22 mouse cellular contexts compared by ENCODE assay signal in genomic region chr14:30735810-30736209, GRCm38 (mm10). TPM values are rescaled to one million over a fixed set of nuclear protein-coding genes. Genes with fewer than 3 reads are reported as not detected.
DNase-seq lines count a peak whose midpoint lies in the region; ATAC-seq lines count a peak whose summit lies in the region.
"Had no signal": no experiment of that assay in that cellular context is flagged by ENCODE, and none has a peak within 500 bp of the region (broad histone marks: within the 10 kb centered on the region; RNA-seq: fewer than 3 reads in every experiment).

No protein-coding gene starts in this region.

- ATAC-seq in megakaryocyte, adult 5-6 weeks (ENCODE audit: poor library complexity, severe bottlenecking): no peak
- peak; percentile 61 for ATAC-seq in CD4-positive, CD25-positive, alpha-beta regulatory T cell, adult 4 months
- peak; percentile 30; the same call in 1 of the 2 replicates for ATAC-seq in megakaryocyte-erythroid progenitor cell, adult 5-6 weeks (replicated peaks; ENCODE audit: low FRiP score, low TSS enrichment, poor library complexity, severe bottlenecking)
- ATAC-seq: forebrain, embryonic 14.5 days; forebrain, postnatal 0 days; Patski had no signal

- H3K36me3 ChIP-seq in megakaryocyte, embryonic 14.5 days (replicated peaks; ENCODE audit: low read length): peaks cover 12% of the 10 kb centered on the region
- H3K36me3 ChIP-seq: hindbrain, embryonic 12.5 days; hindbrain, embryonic 15.5 days had no signal

- peaks cover 39% of the 10 kb centered on the region for H3K4me1 ChIP-seq in megakaryocyte, embryonic 14.5 days
- H3K4me1 ChIP-seq: hindbrain, embryonic 15.5 days had no signal

- no peaks in the 10 kb centered on the region for H3K9me3 ChIP-seq in megakaryocyte, embryonic 14.5 days
- H3K9me3 ChIP-seq: G1E; hindbrain, embryonic 12.5 days; hindbrain, embryonic 15.5 days had no signal

- DNase-seq in fat pad, adult 2 months (ENCODE audit: extremely low read depth, low read depth, low spot score): peak; percentile 33
- DNase-seq in cerebellum, postnatal 36 days: no peak
- DNase-seq in layer of hippocampus, postnatal 10 days (ENCODE audit: low spot score in 2 of 2): no peak
- DNase-seq: adrenal gland, adult 8-10 months; adrenal gland, postnatal 25 days; cerebellum, adult 11-12 months; cerebellum, adult 8-10 months; cerebellum, postnatal 10 days; forebrain, postnatal 0 days; gastrocnemius, adult 2 months; gastrocnemius, postnatal 14 days; heart, adult 11 months had no signal

- peak overlapping the region; percentile 34 for H3K4me3 ChIP-seq in megakaryocyte, embryonic 14.5 days (replicated peaks)
- H3K4me3 ChIP-seq: gastrocnemius, adult 2 months; hindbrain, embryonic 12.5 days; hindbrain, embryonic 15.5 days had no signal

- H3K27me3 ChIP-seq in megakaryocyte, embryonic 14.5 days (replicated peaks): no peaks in the 10 kb centered on the region
- H3K27me3 ChIP-seq: CH12.LX; hindbrain, embryonic 12.5 days; hindbrain, embryonic 15.5 days; Patski had no signal

RNA-seq across cellular contexts. Expression of gene Sfmbt1, which starts 21.2 kb away (rescaled TPM):
- polyA plus RNA-seq in megakaryocyte, embryonic 14.5 days (2012; ENCODE audit: insufficient read depth, low replicate concordance): 0.53 and 1.0 TPM in 2 replicates
- 6.5 and 7.0 TPM in 2 replicates for total RNA-seq in megakaryocyte, adult 5-6 weeks (2015)
- 7.3 and 7.6 TPM in 2 replicates for total RNA-seq in megakaryocyte, adult 5-6 weeks (2017)
- 10 to 100 TPM; 10.8 to 12.6 TPM for polyA plus RNA-seq in CD4-positive, CD25-positive, alpha-beta regulatory T cell, adult 4 months (2017; shearing (Covaris generic))
- total RNA-seq in megakaryocyte-erythroid progenitor cell, adult 5-6 weeks (2014; fragmentation: Nextera tagmentation): 22.3 and 26.3 TPM in 2 replicates
- total RNA-seq in megakaryocyte-erythroid progenitor cell, adult 5-6 weeks (2017): 12.7 and 13.7 TPM in 2 replicates
- total RNA-seq in layer of hippocampus, postnatal 10 days (2021): 10 to 100 TPM; 22.8 to 25.2 TPM
